Mouse (Mus musculus) spleen, adult 2 months (tissue): Measurements from ENCODE around the gene Snrpd3.

Source experiments
- CTCF ChIP-seq: fragments of 200-500 bp; IDR thresholded peaks from 2 replicates; pipeline ENCODE4 v1.5.1; 2011; ENCODE audit warnings: mild to moderate bottlenecking, inconsistent platforms; ENCODE audit not compliant: insufficient read depth, insufficient read length, insufficient replicate concordance; ENCODE audit errors: extremely low read depth
- POLR2A ChIP-seq: fragments of 200-500 bp; IDR thresholded peaks from 2 replicates; pipeline ENCODE4 v1.6.1; 2011; ENCODE audit warnings: low read depth, low read length, inconsistent platforms

DNA sequence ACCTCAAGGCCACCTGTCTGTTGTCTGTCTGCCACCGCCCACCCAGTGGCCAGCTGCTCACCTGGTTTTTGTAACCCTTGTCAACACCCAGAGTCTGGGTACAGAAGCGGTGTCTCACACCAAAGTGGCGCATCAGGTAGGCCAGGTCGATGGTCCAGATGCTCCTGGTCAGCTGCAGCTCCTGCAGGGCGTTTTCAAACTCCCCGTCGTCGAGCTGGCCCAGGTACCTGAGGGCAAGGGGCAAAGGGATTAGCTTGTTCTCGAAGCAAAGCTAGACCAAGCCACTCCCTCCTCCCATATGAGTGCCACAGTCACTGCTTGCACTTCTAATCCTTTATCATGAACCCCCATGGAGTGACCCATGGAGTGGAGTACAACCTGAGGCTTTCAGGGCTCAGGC is 6.3 kb upstream of the Snrpd3 start:
- no peak for TF ChIP-seq POLR2A
- no peak for TF ChIP-seq CTCF
